Mouse (Mus musculus) mature B cell (primary cell): ENCODE results near the gene Dedd2.

Experiments
- in situ Hi-C: fragments of 300-500 bp; cut with MboI; formaldehyde crosslinking; loops from 2 replicates; pipeline ENCODE4 v1.14.3; 2019

Dedd2 gene

DNA sequence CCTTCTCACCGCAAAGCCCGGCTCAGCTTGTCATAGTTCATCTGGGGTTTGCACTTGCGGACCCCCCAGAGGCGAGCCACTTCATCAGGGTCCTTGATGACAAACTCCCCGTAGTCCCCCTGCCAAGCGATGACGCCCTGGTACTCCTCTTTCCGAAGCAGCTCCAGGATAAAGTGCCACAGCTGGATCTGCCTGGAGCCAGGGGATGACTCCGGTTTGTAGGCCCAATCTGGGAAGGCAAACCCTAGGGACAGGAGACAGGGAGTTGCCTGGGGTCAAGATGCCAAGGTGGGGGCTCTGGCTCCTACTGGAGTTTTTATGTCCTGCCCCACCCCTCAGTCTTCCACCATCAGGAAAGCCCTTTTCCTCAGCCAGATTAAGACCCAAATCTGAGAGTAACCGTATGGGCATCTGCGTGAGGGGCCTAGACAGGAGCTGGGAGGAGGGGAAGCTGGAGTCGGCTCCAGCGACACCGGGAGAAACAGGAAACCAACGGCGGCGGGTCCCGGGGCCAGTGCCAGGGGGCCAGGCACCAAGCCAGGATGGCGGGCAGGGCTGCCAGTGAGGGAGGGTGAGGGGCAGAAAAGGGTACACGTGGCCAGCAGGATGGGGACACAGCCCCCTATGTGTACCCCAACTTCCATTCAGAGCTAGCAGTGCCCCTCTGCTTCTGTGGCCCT, 25.8 kb upstream of the Dedd2 start:
- in situ Hi-C loops: no loop called here

GRCm38 (mm10) chr7:25244562-25245369, 24.4 kb upstream of the Dedd2 start:
- in situ Hi-C loops: loop anchor here (5.0 kb wide), 1 partner anchor 33 kb away; no protein-coding TSS in a partner anchor

DNA sequence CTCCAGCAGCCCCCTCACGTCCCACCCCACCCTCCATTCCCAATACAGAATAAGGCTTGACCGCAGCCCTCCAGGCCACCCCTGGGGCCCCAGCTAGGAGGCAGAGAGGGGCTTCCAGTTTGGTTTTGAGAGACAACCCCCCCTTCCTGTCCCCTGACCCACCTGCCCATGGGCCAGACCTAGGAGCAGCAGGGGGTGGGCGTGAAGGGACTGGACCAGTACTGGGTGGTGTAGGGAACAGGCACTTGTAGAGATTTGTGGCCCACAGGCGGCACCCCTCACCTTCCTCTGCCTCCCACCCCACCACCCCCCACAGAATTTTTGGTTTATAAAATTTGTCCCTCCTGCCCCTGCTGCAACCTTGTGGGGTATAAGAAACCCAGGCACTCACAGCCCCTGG, 22.9 kb upstream of the Dedd2 start:
- in situ Hi-C loops: loop anchor here (5.0 kb wide), 1 partner anchor 34 kb away; no protein-coding TSS in a partner anchor

- in situ Hi-C loops: loop anchor here (5.0 kb wide), 1 partner anchor 36 kb away; no protein-coding TSS in a partner anchor
These were observed 20.6 kb upstream of the Dedd2 start for GRCm38 (mm10) chr7:25241062-25241461.

- in situ Hi-C loops: loop anchor here (5.0 kb wide), 1 partner anchor 37 kb away; no protein-coding TSS in a partner anchor
These were observed 20.2 kb upstream of the Dedd2 start for GRCm38 (mm10) chr7:25240631-25241030.

DNA sequence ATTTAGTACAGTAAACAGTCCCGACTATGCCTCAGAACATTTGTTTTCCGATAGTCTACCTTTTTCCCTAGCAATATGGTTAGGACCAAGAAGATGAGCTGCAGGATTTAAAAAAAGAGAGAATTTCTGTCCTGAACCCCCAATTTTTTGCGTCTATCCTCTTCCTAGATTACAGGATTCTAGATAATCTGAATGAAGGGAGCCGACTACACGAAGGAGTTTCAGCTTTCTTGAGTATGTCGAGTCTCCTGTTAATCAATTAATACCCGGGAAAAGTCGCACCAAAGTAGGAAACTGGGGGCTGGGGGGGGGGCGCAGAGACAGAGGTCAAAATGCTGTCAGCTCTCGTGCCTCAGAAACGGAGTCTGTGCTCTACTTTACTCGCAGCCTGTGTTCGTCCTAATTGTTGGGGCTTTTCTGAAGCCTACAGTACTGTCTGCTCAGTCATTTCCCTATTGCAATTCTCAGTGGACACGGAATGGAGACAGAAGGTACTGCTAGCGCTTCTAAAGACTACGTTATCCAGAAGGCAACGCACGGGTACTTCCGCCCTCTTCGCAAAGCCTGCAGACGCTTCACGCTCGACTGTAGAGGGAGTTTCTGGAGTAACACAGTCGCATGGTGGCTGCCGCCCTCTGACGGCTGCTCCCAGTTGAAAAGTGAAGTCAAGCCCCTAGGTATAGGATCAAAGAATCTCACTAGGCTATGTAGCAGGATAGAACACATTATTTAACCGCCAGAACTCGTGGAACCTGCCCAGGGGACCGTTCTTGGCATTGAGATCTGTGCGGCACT, 18.6 kb upstream of the Dedd2 start:
- in situ Hi-C loops: no loop called here

- in situ Hi-C loops: no loop called here
These were observed 17.7 kb upstream of the Dedd2 start for GRCm38 (mm10) chr7:25238015-25238706.

- in situ Hi-C loops: no loop called here
These were observed 17.0 kb upstream of the Dedd2 start, which contains the start of gene Gsk3a for GRCm38 (mm10) chr7:25237249-25238014. Gsk3a (minus strand) TSS chr7:25237851.

- in situ Hi-C loops: no loop called here
These were observed 15.1 kb upstream of the Dedd2 start for GRCm38 (mm10) chr7:25235526-25235925.

DNA sequence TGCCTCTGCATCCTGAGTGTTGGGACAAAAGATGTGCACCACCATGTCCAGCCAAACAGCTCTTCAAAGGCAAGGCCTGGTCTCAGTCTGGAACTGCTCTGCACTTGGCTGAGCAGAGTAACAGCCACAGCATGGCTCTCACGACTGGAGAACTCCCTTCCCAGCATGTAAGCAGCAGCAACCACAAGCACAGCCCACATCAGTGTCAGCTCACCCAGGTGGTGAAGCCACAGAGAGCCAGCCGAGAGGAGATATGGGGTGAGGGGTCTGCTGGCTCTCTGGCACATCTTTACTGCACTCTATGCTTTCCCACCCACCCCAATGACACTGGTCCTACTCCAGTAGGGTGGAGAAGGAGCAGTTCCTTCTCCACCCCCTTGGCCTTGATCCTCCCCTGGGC, 12.6 kb upstream of the Dedd2 start:
- in situ Hi-C loops: no loop called here

DNA sequence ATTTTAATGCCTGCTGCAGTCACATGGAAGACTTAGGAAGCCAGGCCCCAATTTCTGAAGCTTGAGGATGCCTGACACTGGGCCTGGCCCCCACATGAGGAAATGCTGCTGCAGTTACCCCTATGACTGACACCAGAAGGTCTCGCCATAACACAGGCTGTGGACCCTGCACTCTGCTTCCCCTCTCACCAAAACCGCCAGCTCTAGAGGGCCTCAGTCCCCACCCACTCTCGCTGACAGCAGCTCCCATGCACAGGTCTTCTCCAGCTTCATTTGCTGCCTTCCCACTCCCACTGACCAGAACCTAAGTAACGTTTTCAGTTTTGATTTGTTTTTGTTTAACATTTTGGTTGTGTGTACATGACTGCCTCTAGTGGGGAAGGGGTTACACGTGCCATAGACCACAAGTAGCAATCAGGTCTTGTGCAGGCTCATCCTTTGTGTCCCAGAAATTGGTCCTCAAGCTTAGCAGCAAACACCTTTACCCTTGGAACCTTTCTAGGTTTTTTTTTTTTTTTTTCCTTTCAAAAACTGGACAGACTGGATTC, 11.8 kb upstream of the Dedd2 start:
- in situ Hi-C loops: no loop called here

DNA sequence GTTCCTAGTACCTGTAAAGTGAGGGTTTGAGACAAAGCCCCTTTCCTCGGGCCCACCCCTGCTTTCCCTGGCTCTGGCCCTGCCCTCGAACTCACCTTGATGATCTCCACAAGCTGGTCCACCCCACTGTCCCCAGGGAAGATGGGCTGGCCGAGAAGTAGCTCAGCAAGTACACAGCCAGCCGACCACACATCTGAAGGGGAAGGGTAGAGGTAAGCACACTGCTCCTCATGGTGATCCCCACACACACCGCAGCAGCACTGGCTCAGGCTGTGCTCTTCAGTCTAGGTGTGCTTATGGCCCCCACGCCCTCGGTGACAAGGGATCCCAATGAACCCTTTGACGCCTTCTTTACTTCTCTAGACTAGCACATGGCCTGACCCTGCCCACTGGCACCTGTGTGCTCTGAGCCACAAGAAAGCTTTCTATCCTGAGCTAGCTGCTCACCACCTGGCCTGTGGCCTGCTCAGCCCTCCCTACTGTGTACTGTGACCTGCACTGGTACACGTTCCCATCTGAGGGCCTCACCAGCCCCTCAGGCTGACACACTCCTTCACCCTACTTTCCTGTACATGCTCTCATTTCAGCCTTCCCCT, 10.4 kb upstream of the Dedd2 start:
- in situ Hi-C loops: no loop called here

- in situ Hi-C loops: no loop called here
These were observed 7.3 kb upstream of the Dedd2 start for GRCm38 (mm10) chr7:25227523-25228300.

DNA sequence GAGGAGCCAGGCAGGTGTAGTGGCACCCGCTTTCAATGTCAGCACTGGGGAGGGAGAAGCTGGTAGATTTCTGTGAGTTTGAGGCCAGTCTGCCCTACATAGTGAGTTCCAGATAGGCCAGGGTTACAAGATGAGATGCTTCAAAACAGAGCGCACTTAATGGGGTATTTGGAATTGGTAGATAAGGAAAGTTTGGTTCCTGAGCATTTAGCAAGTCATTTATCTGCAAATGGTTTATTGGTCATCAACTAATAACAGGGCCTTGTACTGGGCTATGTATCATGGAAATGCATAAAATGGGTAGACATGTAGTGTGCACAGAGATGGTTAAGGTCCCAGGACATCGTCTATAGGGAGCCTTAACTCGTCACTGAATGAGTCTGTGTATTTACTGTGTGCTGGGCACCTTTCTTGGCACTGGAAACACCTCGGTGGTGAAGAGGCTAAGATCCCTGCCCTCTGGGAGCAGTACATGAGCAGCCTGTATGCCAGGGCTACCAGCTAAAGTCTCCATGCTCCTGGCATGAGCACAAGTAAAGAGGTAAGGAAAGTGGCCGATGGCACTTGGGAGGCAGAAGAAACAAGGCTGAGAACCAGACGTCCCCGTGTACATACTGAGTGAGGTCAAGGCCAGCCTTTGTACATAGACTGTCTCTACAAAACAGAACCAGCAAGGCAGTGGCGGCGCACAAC, 2.0 kb upstream of the Dedd2 start:
- in situ Hi-C loops: no loop called here

DNA sequence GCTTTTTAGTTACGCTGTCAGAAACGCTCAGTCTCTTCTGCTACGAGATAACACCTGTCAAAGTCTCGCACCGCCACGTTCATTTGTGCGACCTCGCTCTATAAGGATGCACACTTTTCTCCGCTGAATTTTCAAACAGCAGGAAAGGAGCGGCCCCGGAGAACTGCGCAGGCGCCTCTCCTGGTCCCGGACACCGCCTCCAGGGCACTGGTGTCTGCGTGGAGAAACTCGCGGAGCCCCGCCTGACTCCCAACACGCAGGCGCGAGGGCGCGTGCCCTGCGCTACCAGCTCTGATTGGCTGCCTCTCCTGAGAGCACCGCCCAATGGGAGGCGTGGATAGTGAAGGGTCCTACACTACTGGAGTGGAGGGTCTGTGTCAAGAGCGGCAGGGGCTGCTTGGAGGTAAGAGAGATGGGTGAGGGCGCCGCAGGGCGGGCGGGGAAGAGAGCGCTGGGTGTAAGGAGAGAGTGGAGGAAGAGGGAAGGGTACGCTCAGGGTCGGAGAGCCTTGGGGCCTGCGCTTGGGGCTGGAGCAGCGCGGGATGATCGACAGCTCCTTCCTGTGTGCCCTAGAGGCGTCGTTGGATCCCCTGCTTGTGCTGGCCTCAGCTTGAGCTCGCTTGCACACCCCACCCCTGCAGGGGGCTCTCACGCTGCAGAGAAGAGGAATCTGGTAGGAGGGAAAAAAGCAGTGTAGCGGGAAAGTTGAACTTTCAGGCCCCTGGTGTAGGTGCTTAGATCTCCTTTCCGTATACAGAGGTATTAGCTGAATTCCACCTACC, 878 bp upstream of the Dedd2 start, which contains the start of gene Zfp526:
TSS of gene Zfp526 (plus strand) at position 324 of the 782 bp plus-strand sequence.
- in situ Hi-C loops: no loop called here

- in situ Hi-C loops: no loop called here
These were observed 509 bp downstream of the Dedd2 start for GRCm38 (mm10) chr7:25219756-25220456.

- in situ Hi-C loops: no loop called here
These were observed 1.0 kb downstream of the Dedd2 start for GRCm38 (mm10) chr7:25219416-25219750.
